Mouse (Mus musculus) brain, embryonic 18.5 days (tissue): ENCODE results near the gene Dnajc13.

Experiments used
- DNase-seq: peaks from one replicate; pipeline ENCODE4 v3.0.0-alpha.2; 2012; ENCODE audit warnings: low read depth, low spot score

Dnajc13 gene

GRCm38 (mm10) chr9:104254408-104255180, 8.1 kb downstream of the Dnajc13 start:
- no peak for DNase-seq

DNA sequence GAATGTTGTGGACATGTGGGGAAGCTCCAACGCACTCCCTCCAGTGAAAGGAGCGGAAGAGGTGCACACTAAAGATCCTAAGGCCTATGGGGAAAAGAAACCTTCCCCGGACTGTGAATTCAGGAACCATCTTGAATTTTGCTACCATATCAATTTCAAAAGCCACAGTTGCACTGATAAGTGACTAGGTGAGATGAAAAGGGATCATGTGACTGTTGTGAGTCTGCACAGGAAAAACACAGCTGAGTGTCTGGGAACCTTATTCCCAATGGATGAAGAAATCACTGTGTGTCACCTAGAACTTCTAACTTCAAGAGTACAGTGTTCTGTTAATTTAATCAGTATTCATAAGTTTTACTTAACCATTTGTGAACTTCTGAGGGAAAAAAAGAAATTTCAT, 10.1 kb downstream of the Dnajc13 start:
- DNase-seq, result no peak

DNA sequence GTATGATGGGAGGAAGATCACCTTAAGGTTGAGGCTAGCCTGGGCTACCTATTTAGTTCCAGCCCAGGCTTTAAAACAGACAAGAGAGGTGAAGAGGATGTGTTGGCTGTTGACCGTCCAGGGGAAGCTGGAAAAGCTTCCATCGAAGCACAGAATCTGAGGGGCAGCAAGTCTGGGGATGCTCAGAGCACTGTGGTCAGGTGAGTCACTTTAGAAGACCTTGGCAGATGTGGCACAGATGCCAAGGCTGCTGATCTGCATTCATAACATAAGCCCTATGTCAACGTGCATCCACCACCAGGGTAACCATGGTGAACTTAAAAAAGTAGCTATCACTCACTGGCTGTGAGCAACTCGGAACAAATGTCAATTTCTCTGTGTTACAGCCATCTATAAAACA, 11.0 kb downstream of the Dnajc13 start:
- DNase-seq, result no peak

GRCm38 (mm10) chr9:104251111-104251510, 11.6 kb downstream of the Dnajc13 start:
- no peak for DNase-seq

DNA sequence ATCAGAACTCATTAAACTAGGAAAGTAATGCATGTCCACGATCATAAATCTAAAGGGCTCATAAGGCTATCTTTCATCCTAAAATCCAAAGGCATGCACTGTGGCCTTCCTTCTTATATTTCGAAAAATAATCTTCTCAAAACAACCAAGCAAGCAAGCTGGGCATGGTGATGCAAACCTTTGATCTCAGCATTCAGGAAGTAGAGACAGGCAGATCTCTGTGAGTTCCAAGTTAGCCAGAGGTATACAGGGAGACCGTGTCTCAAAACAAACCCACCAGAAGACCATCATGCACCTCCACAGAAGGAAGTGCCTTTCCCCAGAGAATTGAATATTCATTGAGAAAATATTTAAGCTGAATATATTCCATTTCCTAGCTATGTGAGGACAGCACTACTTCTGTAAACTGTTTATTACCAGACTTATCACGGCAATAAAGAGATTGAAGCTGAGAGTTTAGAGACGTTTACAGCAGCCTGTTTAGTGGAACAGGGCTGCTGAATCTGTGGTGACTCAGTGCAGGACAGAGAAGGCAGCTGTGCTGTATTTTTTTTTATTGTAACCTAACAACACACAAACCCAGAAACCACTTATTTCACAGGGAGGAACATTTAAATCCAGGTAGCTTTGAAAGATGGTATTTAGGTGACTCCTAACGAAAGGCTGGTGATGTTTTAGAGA, 15.3 kb downstream of the Dnajc13 start:
- DNase-seq, result no peak

DNA sequence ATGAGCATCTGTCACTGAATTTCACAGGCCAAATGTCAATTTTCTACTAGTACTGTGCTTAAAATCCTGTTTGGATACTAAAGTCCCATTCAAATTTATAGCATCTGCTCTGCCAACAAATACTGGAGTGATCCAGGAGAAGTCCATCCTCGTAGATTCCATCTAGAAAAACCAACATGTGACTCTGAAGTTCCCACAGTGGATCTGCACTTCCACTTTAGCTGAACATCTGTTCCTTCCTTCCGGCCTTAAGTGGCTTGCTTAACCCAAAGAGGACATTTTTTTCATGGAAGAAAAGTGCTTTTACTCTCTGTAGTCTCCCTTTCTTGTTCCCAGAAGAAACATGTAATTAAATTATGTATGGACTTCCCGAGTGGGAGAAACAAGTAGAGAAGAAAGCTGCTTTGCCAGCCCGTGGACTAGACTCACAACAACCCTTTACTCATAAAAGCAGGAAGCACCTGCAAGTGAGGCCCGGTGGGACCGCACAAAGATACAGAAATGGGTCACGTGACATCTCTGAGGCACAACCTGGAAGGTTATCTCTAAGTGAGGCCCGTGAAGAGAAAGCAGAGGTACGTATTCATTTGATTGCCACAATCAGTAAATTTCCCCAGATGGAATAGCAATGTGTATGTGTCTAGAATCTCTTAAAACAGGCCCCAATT, 18.8 kb downstream of the Dnajc13 start:
- no peak for DNase-seq

DNA sequence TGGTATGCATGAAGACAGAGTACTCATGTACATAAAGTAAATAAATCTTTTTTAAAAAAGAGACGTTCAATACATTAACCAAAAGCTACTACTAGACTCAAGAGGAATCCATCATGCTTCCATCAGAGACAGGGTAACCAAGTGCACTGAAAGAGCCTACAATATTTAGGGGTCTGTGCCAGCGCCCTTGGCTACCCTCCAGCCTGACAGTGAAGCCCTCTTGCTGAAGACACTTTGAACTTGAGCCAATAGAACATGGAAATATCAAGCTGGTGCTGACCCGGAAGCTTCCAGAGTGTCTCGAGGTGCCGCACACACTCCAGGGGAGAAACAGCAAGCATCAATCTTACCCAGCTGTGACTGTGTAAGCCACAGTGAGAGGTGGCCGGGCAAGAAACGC, 22.6 kb downstream of the Dnajc13 start:
- DNase-seq, result no peak

- no peak for DNase-seq
Observed at GRCm38 (mm10) chr9:104239076-104239475, 23.7 kb downstream of the Dnajc13 start.

GRCm38 (mm10) chr9:104236256-104236930, 26.3 kb downstream of the Dnajc13 start:
- no peak for DNase-seq

- peak; percentile 51 for DNase-seq
Observed at GRCm38 (mm10) chr9:104235751-104236150, 27.0 kb downstream of the Dnajc13 start.

- DNase-seq, result no peak
Observed at GRCm38 (mm10) chr9:104233815-104234214, 28.9 kb downstream of the Dnajc13 start.

- no peak for DNase-seq
Observed at GRCm38 (mm10) chr9:104233060-104233459, 29.7 kb downstream of the Dnajc13 start.

DNA sequence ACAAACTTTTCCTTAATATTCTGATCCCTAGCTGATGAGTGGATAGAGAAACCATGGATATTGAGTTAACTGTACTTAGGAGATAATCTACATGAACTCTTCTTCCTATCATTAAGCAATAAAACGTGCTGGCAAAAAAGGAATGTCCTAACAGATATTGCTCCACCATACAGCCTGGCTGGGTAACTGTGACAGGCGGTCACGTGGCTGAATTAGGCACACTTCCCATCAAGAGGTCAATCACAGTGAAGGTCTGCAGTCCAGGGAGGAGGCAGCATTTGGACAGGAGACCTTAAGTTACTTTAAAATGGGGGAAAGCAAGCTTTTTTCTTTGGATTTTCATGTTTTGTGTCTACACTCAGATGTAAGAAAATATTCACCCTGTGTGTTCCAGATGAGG, 30.7 kb downstream of the Dnajc13 start:
- DNase-seq, result no peak

DNA sequence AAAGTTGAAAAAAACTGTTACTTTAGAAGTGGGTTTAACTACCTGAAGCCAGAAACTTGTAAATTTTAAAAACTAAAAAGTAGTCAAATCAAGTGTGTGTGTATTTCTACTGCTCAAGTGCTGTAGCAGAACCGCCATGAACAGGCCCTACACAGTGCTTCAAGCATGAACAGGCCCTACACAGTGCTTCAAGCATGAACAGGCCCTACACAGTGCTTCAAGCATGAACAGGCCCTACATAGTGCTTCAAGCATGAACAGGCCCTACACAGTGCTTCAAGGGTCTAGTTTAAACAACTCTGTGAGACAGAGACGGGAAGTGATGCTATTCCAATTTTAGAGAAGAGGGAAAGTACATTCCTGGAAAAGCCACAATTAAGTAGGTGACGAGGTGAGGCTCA, 51.3 kb downstream of the Dnajc13 start:
- no peak for DNase-seq

DNA sequence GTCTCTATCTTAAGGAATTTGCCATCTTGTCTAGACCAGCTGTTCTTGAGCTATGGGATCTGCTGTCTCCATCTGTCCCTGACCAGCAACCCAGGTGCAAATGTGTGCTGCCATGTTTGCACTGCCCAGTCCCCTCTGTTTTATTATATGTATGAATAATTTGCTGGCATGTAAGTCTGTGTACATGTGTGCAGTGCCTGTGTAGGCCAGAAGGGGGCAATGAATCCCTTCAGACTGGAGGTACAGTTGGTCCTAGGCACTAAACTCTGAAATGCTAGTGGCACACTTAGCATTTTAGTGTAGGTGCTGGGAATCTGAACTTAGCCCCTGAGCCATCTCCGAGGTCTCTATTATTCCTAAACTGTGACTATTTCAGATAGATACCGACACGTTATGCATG, 58.9 kb downstream of the Dnajc13 start:
- no peak for DNase-seq

GRCm38 (mm10) chr9:104194528-104194927, 68.2 kb downstream of the Dnajc13 start:
- no peak for DNase-seq

DNA sequence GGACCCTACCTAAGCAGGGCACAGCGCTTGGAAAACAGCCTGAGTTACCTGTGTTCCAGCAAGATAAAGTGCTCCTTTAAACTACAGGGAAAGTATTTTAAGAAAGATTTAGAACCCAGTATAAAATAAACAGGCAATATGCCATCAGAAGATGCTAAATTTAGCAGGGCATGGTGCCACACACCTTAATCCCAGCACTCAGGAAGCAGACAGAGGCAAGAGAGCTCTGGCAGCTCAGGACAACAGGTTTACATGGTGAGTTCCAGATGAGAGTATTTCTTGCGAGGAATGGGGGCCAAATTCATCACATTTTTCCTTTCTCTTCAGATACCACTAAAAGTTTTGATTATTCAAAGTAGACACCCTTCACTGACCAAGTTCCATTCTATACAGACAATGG, 68.8 kb downstream of the Dnajc13 start:
- DNase-seq, result no peak

- no peak for DNase-seq
Observed at GRCm38 (mm10) chr9:104193327-104193726, 69.4 kb downstream of the Dnajc13 start.

- DNase-seq, result no peak
Observed at GRCm38 (mm10) chr9:104192513-104192912, 70.2 kb downstream of the Dnajc13 start.

DNA sequence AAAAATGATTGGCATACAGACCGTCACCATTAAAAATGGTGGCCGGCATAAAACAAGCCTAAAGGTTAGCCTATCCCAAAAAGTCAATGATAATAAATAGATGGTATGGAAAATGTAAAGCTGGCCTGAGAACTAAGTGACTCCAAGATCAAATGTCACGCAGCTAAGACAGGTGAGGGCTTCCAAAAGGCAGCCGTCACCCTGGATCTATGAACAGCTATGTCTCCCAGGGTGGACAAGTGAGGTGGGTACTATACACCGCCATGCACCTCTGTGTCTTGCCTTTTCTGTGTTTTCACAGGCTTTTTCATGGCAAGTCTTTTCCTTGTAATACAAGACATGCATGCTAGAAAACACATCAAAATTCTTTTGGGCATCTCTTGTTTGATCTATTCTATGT, 73.1 kb downstream of the Dnajc13 start:
- DNase-seq, result no peak

DNA sequence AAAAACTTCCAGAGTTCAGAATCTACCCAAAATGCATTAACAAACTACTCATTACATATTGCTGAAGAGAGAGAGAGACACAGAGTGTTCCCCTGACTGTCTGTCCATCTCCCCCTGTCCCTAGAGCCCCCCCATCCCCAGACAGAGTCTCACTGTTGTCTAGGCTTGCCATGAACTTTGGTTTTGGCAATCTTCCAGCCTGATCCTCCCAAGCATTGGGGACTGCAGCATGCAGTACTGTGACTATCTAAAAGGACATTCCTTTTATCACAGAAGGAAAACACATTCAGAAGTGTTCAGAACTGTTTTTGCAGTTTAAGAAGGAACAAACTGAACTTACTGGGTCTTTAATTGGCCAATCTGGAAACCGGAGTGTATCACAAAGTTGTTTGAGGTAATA, 74.0 kb downstream of the Dnajc13 start:
- DNase-seq, result no peak

GRCm38 (mm10) chr9:104187028-104187427, 75.7 kb downstream of the Dnajc13 start:
- DNase-seq, result no peak
